Mouse (Mus musculus) fat pad, adult 2 months (tissue): Measurements from ENCODE around the gene Maml1.
"Not testable (repeated sequence)": the region's sequence is repeated elsewhere in the genome, so short reads cannot be mapped to it uniquely, and the experiment has no call there.

Experiments used
- DNase-seq: peaks from one replicate; pipeline ENCODE4 v3.0.0-alpha.2; 2011; ENCODE audit warnings: low read depth, low spot score; ENCODE audit errors: extremely low read depth

The Maml1 gene

DNA sequence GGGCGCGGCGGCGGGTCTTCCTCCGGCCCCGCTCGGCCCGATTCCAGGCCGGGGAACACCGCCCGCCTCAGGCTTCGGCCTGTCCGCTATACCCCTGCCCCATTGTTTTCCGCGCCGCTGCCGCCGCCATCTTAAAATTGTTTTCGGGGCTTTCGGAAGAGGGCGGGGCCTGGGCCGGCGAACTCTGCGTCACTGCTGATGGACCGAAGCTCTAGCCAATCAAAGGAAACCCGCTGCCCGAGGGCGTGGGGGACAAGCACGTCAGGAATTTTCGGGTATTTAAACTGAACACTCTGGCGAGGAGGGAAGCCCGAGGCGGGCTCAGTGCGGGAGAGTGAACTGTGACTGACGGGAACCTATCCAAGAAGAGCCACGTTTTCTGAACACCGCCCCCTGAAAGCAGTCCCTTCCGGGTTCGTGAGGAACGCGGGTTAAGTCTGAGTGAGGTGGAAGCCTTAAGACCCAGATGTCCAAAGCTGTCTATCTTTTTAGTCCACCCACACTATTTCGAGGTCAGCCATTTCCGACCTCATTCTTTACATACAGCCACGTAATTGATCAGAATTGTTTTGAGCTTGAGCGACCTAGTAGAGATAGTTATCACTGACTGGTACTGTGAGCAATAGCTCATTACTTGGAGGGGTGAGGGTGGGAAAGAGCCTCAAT lies at the start of gene Maml1:
TSS of gene Maml1 (minus strand) at position 122 of the 666 bp plus-strand sequence.
- peak; percentile 77 for DNase-seq

DNA sequence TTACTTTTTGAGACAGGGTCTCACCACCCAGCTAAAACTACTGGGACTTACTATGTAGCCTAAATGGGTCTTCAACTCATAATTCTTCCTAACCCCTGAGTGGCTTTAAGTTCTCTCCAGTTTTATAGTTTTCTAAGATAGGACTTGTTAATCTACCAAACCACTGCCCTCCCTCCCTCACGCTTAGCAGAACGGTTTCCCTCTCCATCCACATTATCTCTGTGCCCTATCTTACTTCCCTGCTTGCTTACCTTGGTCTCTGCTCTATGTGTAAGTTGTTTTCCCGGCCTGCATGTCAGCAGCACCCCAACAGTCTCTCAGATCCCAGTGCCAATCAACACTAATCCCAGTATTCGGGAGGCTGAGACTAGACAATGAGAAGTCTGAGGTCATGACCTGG lies 44.8 kb upstream of the Maml1 start:
- DNase-seq = no peak

DNA sequence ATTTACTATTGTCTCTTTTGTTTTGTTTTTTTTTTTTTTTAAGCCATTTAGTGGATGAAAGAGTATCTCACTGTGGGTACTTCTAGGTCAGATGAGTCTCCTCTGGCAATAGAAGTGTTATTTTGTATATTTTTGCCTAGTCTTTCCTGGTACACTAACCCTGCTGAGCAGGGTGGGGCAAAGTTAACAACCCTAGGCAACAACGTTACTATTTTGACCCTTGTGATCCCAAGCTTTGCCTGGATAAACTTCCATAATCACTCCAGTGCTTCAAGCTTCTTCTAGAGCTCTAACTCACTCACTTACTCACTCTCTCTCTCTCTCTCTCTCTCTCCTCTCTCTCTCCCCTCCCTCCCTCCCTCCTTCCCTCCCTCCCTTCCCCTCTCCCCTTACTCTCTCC lies 44.0 kb upstream of the Maml1 start:
- no peak for DNase-seq

DNA sequence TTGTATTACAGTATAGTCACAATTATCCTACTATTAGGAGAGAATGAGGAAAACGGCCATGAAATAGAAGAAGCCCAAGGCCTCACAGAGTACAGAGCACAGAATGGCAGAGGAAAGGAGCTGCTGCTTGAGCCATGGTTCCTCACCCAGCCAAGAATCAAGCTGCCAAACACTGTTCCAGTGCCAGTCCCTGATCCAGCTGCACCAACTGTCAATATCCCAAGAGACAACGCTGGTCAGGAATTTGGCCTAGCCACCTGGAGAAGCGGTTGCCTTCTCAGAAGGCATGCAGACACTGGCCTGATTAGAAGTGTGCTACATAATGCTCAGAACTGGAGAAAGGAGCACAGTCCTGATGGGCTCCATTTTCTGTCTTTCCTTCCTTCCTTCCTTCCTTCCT lies 41.1 kb upstream of the Maml1 start:
- DNase-seq = no peak

DNA sequence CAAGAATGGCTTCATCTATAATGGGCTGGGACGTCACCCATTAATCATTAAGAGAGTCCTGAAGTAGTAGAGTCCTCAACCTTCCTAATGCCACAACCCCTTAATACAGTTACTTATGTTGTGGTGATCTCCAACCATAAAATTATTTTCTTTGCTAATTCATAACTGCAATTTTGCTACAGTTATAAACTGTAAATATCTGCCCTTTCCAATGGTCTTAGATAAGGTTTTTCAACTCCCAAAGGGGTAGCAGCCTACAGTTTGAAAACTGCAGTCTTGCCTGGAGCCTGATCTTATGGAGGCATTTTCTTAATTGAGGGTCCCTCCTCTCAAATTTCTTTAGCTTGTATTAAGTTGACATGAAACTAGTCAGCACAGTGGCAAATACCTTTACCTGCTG lies 37.3 kb upstream of the Maml1 start:
- no peak for DNase-seq

DNA sequence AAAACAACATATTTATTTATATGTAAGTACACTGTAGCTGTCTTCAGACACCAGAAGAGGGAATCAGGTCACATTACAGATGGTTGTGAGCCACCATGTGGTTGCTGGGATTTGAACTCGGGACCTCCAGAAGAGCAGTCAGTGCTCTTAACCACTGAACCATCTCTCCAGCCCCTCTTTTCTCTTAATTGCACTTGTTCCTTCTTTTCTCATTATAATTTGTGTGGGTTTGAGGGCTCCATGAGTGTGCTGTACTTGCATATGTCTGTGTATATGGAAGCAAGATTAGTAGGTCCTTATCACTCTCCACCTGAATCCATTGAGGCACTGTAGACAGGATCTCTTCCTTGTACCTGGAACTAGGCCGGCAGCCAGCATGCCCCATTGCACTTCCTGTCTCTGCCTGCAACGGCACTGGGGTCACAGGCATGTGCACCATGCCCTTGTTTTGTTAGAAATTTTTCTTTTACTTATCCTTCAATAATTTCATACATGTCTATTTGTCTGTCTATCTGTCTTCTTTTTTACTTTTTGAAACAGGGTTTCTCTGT lies 36.0 kb upstream of the Maml1 start:
- no peak for DNase-seq

DNA sequence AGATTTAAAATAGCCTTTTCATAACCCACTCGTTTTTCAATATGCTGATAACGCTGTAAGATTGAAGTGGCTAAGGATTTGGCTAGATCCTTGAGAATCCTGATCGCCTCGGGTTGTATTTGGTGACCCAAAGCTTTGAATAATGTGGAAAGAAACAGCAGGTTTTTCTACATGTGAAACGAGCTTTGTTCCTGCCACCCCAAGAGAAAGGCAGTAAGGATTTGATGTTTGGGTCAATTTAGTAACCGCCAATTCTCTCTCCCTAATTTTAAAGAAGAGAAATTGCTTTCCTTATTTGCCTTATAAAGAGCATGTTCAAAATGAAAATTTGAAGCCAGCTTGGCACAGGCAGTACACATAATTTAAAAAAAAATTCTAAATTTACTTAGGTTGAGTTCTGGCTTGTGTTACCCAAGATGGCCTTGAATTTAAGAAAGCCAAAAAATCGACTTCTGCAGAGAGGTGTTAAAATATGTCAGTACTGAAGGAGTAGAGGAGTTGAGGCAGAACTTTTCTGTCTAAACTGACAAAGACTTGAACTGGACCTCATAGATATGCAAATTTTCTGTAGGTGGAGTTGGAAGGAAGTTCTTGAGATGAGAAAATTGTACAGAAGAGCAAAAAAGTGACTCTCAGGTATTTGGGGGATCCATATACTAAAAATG lies 34.3 kb upstream of the Maml1 start:
- DNase-seq = no peak

DNA sequence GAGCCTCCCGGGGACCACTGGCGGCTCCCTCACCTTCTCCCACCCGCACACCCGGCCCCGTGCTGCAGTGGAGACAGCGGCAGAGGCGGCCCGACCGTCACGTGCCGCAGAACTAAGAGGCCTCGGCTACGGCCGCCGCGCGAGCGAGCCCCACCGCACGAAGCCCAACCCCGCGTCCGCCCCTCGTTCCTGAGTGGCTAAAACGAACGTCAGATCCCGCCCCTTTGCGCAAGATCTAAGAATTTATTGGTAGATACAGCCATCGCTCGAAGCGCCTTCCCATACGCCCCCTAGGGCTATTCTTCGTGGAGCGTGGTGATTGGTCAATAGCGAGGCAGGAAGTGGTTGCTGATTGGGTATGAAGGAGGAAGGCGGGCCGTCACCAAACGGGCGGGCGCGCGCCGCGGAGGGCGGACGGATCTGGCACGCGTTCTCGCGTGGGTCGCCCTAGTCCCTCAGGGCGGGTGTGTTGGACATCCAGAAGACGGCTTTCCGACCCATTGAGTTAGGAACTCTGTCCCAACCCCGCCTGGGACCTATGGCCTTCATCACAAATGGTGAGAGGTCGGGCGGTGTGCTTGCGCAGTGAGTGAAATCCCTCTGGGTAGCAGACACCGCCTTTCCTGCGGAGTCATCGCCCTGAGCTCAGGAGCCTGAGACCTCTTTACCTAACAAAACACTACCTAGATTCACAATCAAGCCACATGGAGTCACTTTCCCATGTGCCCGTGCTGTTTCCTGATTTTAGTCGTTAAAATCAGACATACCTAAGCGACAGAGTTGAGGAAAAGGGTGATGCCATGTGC lies 33.6 kb upstream of the Maml1 start, which contains the start of gene Canx:
TSS of gene Canx (minus strand) at position 178 of the 806 bp plus-strand sequence.
- peak; percentile 94 for DNase-seq

DNA sequence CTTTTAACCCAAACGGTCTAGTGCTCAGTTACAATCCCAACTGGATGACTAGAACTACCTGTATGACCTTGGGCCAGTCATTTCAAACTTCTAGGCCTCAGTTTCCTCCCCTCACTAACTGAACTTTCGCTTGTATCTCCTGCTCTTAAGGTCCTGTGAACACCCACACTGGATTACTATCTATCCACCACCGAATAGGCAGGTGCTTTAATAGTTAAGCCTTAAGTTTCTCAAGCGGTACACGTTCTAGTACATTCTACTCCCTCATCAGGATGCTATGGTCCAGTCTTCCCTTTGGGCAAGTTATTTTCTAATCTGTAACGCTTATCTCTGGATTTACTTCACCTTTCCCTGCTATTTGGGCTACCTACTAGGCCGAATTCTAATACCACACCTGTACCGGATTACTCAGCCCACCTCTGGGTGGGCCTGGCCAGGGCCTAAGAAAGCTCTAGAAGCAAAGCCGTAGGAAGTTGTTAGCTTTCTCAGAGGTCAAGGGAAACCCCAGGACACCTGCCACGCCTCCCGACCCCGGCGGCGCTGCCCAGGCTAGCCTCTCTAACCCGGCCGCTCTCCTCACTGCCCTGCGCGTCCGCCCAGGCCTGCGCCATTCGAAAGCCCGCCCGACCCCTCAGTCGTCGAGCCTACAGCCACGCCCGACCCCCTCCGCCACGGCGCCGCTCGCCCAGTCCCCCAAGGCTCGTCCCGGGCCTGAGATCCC lies 32.8 kb upstream of the Maml1 start:
- DNase-seq = no peak

DNA sequence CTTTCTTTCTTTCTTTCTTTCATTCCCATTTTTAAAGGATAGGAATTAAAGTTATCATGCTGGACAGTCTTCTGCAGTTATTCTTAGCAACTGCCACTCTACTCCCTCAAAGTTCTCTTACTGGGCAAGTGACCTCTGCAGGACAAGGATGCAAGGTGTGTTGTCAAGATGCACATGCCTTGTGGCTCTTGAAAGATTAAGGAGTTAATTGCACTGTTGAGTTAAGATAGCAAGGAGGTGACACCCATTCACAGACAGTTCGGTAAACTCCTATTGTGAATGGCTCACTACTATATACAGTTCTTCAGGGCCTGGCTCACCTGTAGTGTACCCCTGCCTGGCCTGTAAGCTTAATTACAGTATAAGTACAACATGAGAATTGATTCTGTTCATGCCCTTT lies 31.7 kb upstream of the Maml1 start:
- DNase-seq = no peak

DNA sequence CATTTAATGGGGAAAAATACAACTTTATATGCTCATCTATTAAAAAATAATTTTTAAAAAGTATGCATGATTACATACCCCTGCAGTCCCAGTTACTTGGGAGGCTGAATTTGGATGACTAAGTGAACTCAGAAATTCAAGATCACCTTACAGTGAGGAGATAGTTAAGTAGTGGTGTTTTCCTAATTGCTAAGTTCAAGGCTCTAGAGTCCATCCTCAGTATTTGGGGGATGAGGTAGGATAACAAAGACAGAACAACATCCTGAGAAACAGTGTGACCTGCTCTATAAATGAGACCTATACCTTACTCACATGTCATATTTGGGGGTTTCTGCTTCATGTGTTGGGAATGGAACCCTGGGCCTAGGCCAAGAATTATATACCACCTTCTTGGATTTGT lies 30.2 kb upstream of the Maml1 start:
- no peak for DNase-seq

DNA sequence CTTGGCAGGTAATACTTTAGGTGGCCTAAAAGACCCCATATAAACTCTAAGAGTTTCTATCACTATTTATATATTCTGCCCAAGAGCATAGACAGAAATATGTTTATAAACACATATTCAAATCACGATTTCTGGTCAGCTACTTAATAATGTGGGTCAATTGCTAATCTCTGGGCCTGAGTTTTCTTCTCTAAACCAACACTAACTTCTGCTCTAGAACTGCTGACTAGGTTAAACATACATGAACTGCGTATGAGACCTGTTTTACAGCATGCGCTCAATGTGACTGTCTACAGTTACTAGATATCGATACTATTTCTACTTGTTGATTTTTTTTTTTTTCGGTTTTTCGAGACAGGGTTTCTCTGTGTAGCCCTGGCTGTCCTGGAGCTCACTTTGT lies 29.1 kb upstream of the Maml1 start:
- DNase-seq = no peak

DNA sequence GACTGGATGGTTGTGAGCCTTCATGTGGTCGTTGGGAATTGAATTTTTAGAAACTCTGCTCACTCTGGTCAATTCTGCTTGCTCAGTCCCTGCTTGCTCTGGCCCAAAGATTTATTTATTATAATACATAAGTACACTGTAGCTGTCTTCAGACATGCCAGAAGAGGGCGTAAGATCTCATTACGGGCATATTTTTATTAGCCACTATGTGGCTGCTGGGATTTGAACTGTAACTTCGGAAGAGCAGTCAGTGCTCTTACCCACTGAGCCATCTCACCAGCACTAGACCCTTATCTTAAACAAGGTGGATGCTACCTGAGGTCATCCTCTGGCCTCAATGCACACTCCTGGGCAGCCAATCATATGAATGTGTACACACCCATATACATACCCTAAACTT lies 27.2 kb upstream of the Maml1 start:
- DNase-seq = not testable (repeated sequence)

DNA sequence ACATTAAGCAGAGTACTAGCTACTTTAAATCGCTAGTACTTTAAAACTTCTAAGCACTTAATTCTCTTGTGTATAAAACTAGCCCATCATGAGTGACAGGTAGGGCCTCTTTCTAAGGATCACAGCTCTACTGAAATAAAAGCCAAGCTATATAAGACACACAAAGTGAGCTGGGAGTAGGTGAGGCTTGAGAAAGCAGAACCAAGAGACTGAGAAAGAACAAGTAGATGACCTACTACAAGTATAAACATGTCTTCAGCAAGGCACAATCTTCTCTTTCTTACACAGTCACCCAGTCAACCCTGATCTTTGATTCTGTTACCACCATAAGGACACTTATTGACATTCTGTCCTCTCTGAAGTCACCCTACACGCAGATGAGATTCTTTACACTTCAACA lies 20.7 kb upstream of the Maml1 start:
- DNase-seq = no peak

DNA sequence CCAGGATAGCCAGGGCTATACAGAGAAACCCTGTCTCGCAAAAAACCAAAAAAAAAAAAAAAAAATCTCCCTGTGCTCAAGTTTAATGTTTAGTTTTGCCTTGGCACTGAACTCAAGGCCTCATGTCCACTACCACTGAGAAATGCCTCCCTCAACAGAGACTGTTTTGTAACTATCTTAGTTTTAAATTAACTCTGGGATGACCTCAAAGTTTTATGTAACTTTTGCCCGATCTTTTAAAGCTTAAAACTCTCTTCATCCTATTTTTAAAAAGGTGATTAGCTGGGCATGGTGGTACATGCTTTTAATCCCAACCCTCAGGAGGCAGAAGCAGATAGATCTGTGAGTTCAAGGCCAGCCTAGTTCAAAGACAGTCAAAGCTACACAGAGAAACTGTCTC lies 11.3 kb upstream of the Maml1 start:
- no peak for DNase-seq

DNA sequence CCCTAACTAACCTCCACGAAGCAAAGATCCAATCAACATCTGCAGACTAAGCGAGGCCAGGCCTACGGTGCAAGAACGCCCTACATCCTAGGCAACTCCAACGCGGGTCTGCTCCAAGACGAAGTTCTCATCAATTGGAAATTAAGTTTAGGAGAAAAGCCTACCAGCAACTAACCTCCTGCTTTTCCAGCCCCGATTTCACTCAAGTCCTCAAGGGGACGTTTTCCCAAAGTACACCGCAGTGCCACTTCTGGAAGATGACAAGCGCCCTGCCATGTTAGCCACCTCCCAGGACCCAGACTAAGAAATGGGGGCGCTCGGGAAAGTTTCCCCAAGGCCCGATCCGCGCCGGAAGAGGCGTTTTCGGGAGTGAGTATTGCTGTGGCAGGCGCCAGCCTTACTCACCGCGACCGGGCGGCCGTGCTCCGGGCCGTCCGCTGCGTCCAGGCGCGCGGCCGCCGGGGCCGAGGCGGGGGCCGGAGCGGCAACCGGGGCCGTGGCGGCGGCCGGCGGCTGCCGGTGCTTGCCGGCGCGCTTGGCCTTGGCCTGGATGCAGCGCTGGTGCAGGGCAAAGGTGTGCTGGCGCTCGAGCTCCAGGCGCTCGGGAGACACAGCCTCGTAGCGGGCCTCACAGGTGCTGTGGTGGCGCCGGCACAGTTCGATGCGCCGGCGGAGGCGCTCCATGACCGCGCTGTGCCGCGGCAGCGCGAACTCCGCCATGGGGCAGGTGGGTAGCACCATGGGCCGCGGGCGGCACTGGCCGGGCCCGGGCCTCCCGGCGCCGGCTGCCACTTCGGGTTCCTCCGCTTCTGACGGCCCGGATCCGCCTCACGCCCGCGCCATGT lies 568 bp downstream of the Maml1 start:
- no peak for DNase-seq

DNA sequence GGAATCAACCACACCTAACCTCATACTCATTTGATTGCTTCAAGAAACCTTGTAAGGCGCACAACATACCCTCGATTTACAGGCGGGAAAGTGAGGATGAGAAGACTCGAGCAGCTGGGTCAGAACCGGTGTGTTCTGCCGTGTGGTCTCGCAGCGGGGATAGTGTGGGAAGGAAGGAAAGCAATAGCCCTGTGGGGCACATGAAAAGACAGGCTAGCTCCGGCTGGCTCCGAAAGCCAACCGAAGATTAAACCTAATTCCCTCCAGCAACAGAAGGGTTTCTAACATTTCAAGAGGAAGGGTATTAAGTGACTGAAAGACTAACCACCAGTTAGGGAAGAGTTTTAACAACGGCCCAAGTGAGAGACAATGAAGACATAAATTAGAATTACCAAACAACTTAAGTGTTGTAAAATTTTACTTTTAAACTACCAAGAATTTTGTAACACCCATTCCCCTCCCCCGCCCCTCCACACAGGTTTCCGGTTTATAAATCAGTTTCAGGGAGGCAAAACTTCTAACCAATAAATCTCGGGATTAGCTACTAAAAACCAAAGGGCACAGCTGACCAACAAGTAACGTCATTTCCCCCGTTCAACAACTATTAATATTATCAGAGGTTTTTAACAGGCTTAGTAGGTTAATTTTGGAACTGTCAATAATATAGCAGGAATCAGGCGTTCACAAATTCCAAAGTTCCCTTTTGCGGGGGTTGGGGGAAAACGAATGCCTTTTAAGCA lies 1.5 kb downstream of the Maml1 start:
- no peak for DNase-seq

DNA sequence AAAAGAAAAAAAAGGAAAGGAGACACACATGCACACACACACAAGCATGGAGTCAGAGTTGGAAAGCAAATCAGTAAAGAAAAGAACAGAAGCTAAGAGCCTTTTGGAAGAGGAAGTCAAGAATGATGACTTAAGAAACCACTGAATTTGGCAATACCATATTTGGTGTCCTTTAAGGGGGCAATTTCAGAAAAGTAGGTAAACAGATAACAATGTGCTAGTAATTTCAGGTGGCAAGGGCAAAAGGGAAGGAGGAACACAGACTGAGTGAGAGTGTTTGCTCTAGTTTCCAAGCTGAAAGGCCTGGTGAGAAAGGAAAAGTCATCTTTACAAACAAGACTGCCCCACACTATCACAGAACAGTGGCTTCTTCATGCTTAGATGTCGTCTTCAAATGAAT lies 5.7 kb downstream of the Maml1 start:
- no peak for DNase-seq

DNA sequence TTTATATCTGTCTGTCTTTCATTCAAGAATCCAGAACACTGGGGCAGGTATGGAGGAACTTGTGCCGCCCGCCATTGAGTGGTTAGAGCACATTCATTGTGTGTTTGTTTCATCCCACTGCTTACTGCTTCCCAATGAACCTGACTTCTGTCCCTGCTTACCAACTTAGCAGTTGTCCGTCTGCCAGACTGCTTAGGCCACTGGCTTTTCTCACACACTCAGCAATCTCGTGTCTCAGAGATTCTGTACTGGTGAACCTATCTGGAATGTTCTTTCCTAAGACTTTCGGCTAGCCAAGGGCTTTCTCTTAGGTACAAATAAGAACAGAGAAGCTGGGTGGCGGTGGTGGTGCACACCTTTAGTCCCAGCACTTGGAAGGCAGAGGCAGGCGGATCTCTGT lies 6.4 kb downstream of the Maml1 start:
- DNase-seq = no peak

DNA sequence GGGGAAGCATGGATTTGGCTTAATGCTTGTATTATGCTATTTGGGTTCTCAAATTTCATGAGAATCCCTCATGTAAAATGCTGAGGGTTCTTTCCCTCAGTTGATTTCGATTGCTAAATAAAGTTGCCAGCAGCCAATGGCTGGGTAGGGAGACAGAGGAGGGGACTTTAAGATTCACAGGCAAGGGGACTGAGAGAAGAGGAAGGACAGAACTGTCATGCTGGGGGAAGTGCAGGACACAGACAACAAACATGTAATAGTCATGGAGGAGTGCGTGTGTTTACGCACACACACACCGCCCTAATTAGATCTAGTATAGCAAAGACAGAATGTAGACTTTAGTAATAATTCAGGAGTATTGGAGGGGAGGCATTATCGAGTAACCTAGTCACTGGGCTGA lies 6.8 kb downstream of the Maml1 start:
- no peak for DNase-seq
